Mouse (Mus musculus): ENCODE data around the gene Gabrb2. TPM values are rescaled to one million over a fixed set of nuclear protein-coding genes. Genes with fewer than 3 reads are reported as not detected.

Gabrb2 gene
- 18.9 and 21.8 TPM in 2 replicates for polyA plus RNA-seq (2015; fragmentation: Nextera tagmentation; extraction: Ambion mirVana)

- Histone ChIP-seq H3K4me2 (replicated peaks) (peak within 1 kb of the TSS; percentile 86), H3K27ac (replicated peaks) (peak within 1 kb of the TSS; percentile 90), H3K36me3 (no peaks in the 10 kb centered on the region), H3K4me3 (peak within 1 kb of the TSS; percentile 83), H3K9ac (replicated peaks) (peak within 1 kb of the TSS; percentile 84), H3K4me1 (peaks cover 10% of the 10 kb centered on the region; the same call in 1 of the 2 replicates), H3K9me3 (no peaks in the 10 kb centered on the region), H3K27me3 (no peaks in the 10 kb centered on the region)
- WGBS, result 28% methylated on average over 20 of the region's 20 CpGs
- ATAC-seq (replicated peaks), result peak; percentile 23; the same call in 1 of the 2 replicates
Measured at GRCm38 (mm10) chr11:42418996-42419782, at the start of gene Gabrb2. Gene Gabrb2, plus strand, starts transcription at chr11:42419757.

- no peak overlapping the region for H3K4me3 ChIP-seq
- 78% methylated on average over 2 of the region's 2 CpGs for WGBS
- H3K9ac ChIP-seq (replicated peaks), result no peak overlapping the region
- H3K4me2 ChIP-seq (replicated peaks), result no peak overlapping the region
- no peaks in the 10 kb centered on the region for H3K36me3 ChIP-seq
- H3K4me1 ChIP-seq, result no peaks in the 10 kb centered on the region
- H3K27ac ChIP-seq (replicated peaks), result no peak overlapping the region
- no peaks in the 10 kb centered on the region for H3K9me3 ChIP-seq
- H3K27me3 ChIP-seq, result no peaks in the 10 kb centered on the region
- no peak for ATAC-seq (replicated peaks)
Measured at GRCm38 (mm10) chr11:42378983-42379382, 40.6 kb upstream of the Gabrb2 start.

DNA sequence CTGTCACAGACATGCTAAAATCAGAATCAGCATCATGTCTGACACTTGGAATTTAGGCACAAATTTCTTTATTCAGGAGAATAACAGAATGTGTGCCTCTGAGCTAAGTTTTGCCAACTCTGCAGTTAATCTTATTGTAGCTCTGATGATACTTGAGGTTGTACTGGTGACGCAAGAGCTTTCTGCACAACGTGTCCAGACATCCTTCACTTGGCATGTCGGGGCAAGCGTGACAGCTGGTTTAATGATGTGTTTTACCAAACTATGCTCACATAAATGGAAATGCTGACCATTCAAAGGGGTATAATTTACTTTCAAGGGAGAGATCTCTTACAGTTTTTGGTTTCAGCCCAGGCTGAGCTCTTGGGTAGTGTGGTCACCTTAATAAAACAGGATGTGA is 33.1 kb upstream of the Gabrb2 start:
- Histone ChIP-seq H3K9me3 (no peaks in the 10 kb centered on the region), H3K4me3 (no peak overlapping the region), H3K4me1 (no peaks in the 10 kb centered on the region), H3K27me3 (no peaks in the 10 kb centered on the region), H3K36me3 (no peaks in the 10 kb centered on the region), H3K27ac (replicated peaks) (no peak overlapping the region), H3K4me2 (replicated peaks) (no peak overlapping the region), H3K9ac (replicated peaks) (no peak overlapping the region)
- WGBS, result 72% methylated on average over 4 of the region's 4 CpGs
- no peak for ATAC-seq (replicated peaks)

- no peaks in the 10 kb centered on the region for H3K27me3 ChIP-seq
- H3K27ac ChIP-seq (replicated peaks), result no peak overlapping the region
- no peak overlapping the region for H3K9ac ChIP-seq (replicated peaks)
- no peaks in the 10 kb centered on the region for H3K36me3 ChIP-seq
- no peak for ATAC-seq (replicated peaks)
- no peak overlapping the region for H3K4me2 ChIP-seq (replicated peaks)
- H3K4me1 ChIP-seq, result no peaks in the 10 kb centered on the region
- 71% methylated on average over 3 of the region's 3 CpGs for WGBS
- H3K9me3 ChIP-seq, result no peaks in the 10 kb centered on the region
- H3K4me3 ChIP-seq, result no peak overlapping the region
Measured at GRCm38 (mm10) chr11:42390682-42391290, 28.8 kb upstream of the Gabrb2 start.

DNA sequence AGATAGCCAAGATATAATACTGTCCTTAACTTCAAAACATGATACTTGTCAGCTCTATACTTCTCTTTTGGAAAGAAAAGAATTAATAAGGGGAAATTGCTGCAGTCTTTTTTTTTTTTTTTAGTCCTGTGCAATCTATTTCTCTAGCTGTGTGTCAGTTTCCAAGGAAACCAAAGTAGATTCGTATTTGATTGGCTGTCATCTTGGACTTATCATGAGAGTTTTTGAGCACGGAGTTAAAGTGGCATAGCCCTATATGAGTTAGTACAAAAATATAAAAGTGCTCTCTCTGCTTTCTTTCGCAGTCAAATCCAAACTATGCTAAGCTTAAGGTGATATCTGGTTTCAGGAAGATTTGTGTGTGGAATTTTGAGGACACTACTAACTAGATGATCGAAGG is 26.1 kb upstream of the Gabrb2 start:
- H3K4me1 ChIP-seq, result no peaks in the 10 kb centered on the region

GRCm38 (mm10) chr11:42419791-42420633 is 455 bp downstream of the Gabrb2 start:
- WGBS, result 2% methylated on average over 23 of the region's 40 CpGs
- peak; percentile 80 for ATAC-seq (replicated peaks)
- peak overlapping the region; percentile 84 for H3K9ac ChIP-seq (replicated peaks)
- peak overlapping the region; percentile 86 for H3K4me2 ChIP-seq (replicated peaks)
- H3K27me3 ChIP-seq, result no peaks in the 10 kb centered on the region
- H3K4me1 ChIP-seq, result peaks cover 10% of the 10 kb centered on the region; the same call in 1 of the 2 replicates
- no peaks in the 10 kb centered on the region for H3K9me3 ChIP-seq
- peak overlapping the region; percentile 83 for H3K4me3 ChIP-seq
- H3K36me3 ChIP-seq, result no peaks in the 10 kb centered on the region
- H3K27ac ChIP-seq (replicated peaks), result peak overlapping the region; percentile 90

More for the DNA sequence above, 26.1 kb upstream of the Gabrb2 start:
- Histone ChIP-seq H3K27ac (replicated peaks) (no peak overlapping the region), H3K36me3 (no peaks in the 10 kb centered on the region), H3K27me3 (no peaks in the 10 kb centered on the region), H3K4me3 (no peak overlapping the region), H3K4me2 (replicated peaks) (no peak overlapping the region), H3K9ac (replicated peaks) (no peak overlapping the region), H3K9me3 (no peaks in the 10 kb centered on the region)
- 82% methylated on average over 4 of the region's 4 CpGs for WGBS
- no peak for ATAC-seq (replicated peaks)

- Histone ChIP-seq H3K27me3 (no peaks in the 10 kb centered on the region), H3K4me1 (peaks cover 10% of the 10 kb centered on the region; the same call in 1 of the 2 replicates), H3K4me3 (peak overlapping the region; percentile 83), H3K4me2 (replicated peaks) (peak overlapping the region; percentile 86), H3K9me3 (no peaks in the 10 kb centered on the region), H3K36me3 (no peaks in the 10 kb centered on the region), H3K9ac (replicated peaks) (peak overlapping the region; percentile 84), H3K27ac (replicated peaks) (peak overlapping the region; percentile 90)
- WGBS, result under 1% methylated on average over 21 of the region's 21 CpGs
- ATAC-seq (replicated peaks), result peak; percentile 56
Measured at GRCm38 (mm10) chr11:42420634-42421470, 1.3 kb downstream of the Gabrb2 start.

- peak overlapping the region; percentile 86; the same call in 1 of the 2 replicates for H3K4me2 ChIP-seq (replicated peaks)
- no peak for ATAC-seq (replicated peaks)
- H3K27ac ChIP-seq (replicated peaks), result no peak overlapping the region
- H3K4me1 ChIP-seq, result peaks cover 10% of the 10 kb centered on the region; the same call in 1 of the 2 replicates
- 4% methylated on average over 3 of the region's 3 CpGs for WGBS
- no peak overlapping the region for H3K4me3 ChIP-seq
- no peak overlapping the region for H3K9ac ChIP-seq (replicated peaks)
- H3K9me3 ChIP-seq, result no peaks in the 10 kb centered on the region
- no peaks in the 10 kb centered on the region for H3K36me3 ChIP-seq
- no peaks in the 10 kb centered on the region for H3K27me3 ChIP-seq
Measured at GRCm38 (mm10) chr11:42423231-42423630, 3.7 kb downstream of the Gabrb2 start.

DNA sequence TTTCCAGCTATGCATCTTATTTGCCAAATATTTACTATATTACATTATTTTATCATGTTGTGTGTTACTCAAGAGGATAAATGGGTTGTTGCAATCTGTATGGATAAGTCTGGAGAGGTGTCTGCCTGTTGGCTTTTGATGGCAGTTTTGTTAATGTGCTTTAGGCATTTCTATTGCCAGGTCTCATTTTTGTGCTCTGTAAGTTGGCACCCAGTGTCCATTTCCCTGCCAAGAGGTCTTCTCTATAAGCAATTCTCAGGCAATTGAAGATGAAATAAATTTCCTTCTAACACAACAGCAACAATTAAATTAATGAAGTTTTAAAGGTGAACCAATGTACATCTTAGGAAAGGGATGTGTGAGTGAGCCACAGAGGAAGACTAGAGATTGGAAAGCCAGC is 11.9 kb downstream of the Gabrb2 start:
- Histone ChIP-seq H3K27ac (replicated peaks) (no peak overlapping the region), H3K9ac (replicated peaks) (no peak overlapping the region), H3K4me2 (replicated peaks) (no peak overlapping the region), H3K4me3 (no peak overlapping the region), H3K27me3 (no peaks in the 10 kb centered on the region), H3K4me1 (no peaks in the 10 kb centered on the region), H3K9me3 (no peaks in the 10 kb centered on the region), H3K36me3 (no peaks in the 10 kb centered on the region; the same call in 1 of the 2 replicates)
- ATAC-seq (replicated peaks), result no peak

DNA sequence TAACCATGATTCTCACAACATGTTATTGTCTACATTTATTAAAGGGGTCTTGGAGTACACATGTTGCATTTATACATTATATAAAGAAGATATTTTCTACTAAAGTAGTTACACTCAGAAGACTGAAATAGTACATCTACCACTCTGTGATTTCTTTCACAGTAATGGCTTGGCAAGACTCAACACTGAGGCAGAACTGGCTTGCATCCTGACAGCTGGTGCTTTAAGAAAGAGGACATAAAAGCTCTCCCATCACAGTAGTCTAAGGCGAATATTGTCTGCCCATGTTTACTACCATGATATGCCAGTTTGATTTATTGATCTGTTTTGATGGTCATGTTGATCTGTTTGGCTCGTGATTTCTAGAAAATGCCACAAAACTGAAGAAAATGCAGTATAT is 19.4 kb downstream of the Gabrb2 start:
- no peak overlapping the region for H3K4me2 ChIP-seq (replicated peaks)
- H3K9ac ChIP-seq (replicated peaks), result no peak overlapping the region
- no peaks in the 10 kb centered on the region for H3K36me3 ChIP-seq
- no peaks in the 10 kb centered on the region for H3K27me3 ChIP-seq
- no peaks in the 10 kb centered on the region for H3K4me1 ChIP-seq
- no peak for ATAC-seq (replicated peaks)
- H3K27ac ChIP-seq (replicated peaks), result no peak overlapping the region
- 84% methylated on average over 2 of the region's 2 CpGs for WGBS
- no peak overlapping the region for H3K4me3 ChIP-seq
- no peaks in the 10 kb centered on the region for H3K9me3 ChIP-seq

DNA sequence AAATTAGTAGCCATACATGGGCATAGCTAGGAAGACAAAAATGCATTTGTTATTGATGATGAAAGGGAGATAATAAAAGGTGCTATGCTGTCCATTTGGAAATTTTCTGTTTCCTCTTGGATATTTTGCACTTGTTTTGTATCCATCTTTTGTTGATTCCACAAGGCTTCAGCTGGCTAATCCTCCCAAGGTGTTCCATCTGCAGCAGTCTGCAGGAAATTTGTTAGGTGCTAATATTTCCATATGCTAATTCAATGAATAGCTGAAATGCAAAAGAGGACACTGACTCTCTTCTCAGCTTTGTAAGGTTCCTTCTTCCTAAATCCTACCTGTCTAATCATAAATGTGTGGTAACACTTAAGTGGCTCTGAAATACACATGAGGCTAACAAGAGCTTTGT is 24.1 kb downstream of the Gabrb2 start:
- Histone ChIP-seq H3K27ac (replicated peaks) (no peak overlapping the region), H3K4me1 (no peaks in the 10 kb centered on the region), H3K9ac (replicated peaks) (no peak overlapping the region), H3K9me3 (no peaks in the 10 kb centered on the region), H3K27me3 (no peaks in the 10 kb centered on the region), H3K36me3 (no peaks in the 10 kb centered on the region), H3K4me2 (replicated peaks) (no peak overlapping the region), H3K4me3 (no peak overlapping the region)
- ATAC-seq (replicated peaks), result no peak
